Mouse (Mus musculus) cerebellum, adult 2 months (tissue): ENCODE data around the gene Ank3.

Experiments
- CTCF ChIP-seq: fragments of 200-500 bp; IDR thresholded peaks from 2 replicates; pipeline ENCODE4 v1.5.1; 2011; ENCODE audit warnings: low read depth, mild to moderate bottlenecking, control low read depth, low read length, moderate library complexity, borderline replicate concordance; ENCODE audit not compliant: insufficient read depth
- POLR2A ChIP-seq: fragments of 200-500 bp; IDR thresholded peaks from 2 replicates; pipeline ENCODE4 v1.6.1; 2011; ENCODE audit warnings: low read length, control low read depth, borderline replicate concordance; ENCODE audit not compliant: insufficient read depth

- TF ChIP-seq POLR2A (no peak), CTCF (no peak)
Observed at GRCm38 (mm10) chr10:69605211-69605610, 206.6 kb downstream of the Ank3 start.
